Mouse (Mus musculus) kidney, postnatal 25 days (tissue): ENCODE measurements around the gene Itprip.

ENCODE experiments used
- DNase-seq, 2 experiments: peaks; one replicate each; pipeline ENCODE4 v3.0.0; 2021; ENCODE audit warnings: mixed read lengths in 2 of 2

Gene Itprip

DNA sequence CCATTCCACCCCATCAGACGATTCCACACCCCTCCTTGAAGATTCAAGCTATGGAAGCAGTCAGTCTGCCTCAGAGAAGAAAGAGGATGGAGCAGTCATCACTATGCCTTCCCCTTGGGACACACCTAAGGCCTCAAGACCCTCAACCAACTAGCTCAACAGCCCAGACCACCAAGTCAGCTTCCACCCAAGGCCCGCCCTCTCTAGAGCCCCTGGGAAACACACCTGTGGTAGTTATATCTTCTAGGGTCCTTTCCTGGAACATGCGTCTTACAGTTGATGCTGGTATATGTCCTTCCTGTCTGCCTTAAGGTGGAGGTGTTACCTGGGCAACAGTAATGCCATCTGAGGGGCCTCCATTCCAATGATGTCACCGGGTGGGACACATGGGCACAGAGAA, 4.9 kb downstream of the Itprip start:
- no peak for DNase-seq

GRCm38 (mm10) chr19:47913344-47913743, 5.8 kb downstream of the Itprip start:
- DNase-seq: no peak

GRCm38 (mm10) chr19:47910751-47911150, 8.3 kb downstream of the Itprip start:
- DNase-seq: no peak

DNA sequence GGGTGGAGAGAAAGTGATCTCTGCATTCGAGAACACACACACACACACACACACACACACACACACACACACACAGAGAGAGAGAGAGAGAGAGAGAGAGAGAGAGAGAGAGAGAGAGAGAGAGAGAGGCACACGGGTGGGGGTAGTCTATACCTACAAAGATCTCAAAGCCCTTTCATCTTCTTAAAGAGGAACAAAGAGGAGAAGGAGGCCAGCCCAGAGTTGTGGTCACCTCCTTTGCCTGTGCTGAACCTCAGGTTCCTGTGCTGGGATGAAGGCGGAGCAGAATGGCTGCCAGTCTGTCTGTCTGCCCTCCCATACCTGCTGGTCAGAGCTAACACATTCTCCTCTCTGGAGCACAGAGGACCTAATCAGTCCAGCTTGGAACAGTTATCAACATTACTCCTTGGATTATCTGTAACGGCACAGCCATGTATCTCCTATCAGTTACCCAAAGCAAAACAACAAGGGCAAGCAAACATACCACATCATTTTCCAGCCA, 8.9 kb downstream of the Itprip start:
- DNase-seq: no peak

DNA sequence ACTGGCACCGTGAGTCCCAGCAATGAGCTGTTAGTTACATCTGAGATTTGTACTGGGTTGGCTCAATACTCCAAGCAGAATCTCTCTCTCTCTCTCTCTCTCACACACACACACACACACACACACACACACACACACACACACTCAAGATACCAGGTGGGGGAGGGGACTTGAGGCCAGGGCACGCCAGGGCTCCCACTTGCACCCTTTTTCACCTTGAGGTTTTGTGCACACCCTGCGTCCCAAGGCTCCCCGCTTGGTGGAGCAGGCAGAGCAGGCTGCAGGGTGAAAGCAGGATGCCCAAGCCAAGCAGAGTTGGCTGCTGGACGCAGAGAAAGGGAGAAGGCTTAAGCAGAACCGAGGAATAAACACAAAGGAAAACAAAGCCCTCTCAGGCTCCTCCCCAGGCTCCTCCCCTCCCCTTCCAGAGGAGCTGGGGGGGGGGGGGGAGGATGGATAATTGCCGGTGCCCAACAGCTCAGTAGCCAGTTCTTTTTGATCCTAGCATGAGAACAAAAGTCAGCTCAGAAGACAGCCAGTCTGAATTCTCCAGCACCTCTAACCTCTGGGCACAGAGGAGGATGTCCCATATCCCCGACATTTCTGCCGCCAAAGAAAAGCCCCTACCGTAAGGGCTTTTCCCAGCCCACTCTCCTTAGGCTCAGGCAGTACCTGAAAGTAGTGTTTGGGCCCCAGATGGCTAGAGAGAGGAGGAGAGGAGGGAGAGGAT, 9.5 kb downstream of the Itprip start:
- peak; percentile 48 to 65 for DNase-seq

- no peak for DNase-seq
These were observed 10.1 kb downstream of the Itprip start for GRCm38 (mm10) chr19:47908961-47909371.

- DNase-seq: peak; percentile 58 to 88
These were observed 11.5 kb downstream of the Itprip start for GRCm38 (mm10) chr19:47907596-47907995.

GRCm38 (mm10) chr19:47905603-47906002, 13.5 kb downstream of the Itprip start:
- no peak for DNase-seq

DNA sequence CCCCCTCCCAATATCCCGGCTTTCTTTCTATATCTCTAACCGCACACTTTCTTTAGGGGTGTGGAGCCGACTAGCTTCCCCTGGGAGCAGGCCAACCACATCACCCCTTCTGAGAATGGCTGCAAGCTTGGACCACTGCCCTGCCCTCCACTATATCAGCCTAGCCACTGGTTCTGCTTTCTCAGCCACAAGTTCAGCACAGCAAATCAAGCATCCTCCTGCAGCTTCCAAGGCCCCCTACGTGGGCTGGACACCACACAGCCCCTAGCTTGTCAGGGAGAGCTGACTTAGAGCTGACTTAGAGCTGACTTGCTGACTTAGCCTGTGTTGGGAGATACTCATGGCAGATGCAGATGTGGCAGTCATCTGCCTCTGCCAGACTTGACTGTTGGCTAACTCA, 14.0 kb downstream of the Itprip start:
- DNase-seq: no peak

DNA sequence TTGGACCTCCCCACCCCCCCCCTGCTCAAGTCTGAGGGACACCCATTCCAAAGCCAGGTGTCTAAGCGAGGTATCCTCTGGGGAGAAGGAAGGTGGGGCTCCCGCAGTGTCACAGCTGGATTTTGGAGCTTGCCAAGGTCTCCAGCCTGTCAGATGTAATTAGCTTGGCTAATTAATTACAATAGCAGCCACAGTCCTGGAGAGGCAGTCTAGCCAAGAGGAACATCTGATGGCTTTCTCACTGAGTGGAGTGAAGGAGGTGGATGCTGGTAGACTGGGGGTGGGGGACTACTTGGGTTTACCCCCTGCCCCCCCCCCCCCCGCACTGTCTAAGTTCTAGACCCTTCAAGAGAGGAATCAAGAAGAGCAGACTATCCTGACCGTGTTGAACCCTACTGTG, 15.4 kb downstream of the Itprip start:
- no peak for DNase-seq

- peak; percentile 80 to 89 for DNase-seq
These were observed 16.5 kb downstream of the Itprip start for GRCm38 (mm10) chr19:47902316-47903201.

- DNase-seq: no peak
These were observed 18.5 kb downstream of the Itprip start for GRCm38 (mm10) chr19:47900558-47900957.

DNA sequence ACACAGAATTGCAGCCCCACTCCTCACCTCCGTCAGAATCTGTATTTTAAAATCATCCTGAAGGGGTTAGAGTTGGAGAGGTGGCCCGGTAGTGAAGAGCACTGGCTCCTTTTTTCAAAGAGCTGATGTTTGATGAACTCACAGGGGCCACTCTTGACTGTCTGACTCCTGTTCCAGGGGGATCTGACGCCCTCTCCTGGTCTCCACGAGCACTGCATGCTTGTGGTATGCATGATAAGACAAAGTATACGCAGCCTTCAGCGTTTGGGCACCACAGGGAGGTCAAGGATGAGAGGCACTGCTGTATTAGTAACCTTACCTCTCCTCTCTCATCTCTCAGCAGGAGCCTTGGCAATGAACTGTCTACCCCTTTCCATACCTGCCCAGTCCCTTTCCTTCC, 19.1 kb downstream of the Itprip start:
- DNase-seq: no peak

GRCm38 (mm10) chr19:47898472-47899079, 20.5 kb downstream of the Itprip start:
- DNase-seq: no peak

GRCm38 (mm10) chr19:47893092-47893491, 26.0 kb downstream of the Itprip start:
- no peak for DNase-seq

DNA sequence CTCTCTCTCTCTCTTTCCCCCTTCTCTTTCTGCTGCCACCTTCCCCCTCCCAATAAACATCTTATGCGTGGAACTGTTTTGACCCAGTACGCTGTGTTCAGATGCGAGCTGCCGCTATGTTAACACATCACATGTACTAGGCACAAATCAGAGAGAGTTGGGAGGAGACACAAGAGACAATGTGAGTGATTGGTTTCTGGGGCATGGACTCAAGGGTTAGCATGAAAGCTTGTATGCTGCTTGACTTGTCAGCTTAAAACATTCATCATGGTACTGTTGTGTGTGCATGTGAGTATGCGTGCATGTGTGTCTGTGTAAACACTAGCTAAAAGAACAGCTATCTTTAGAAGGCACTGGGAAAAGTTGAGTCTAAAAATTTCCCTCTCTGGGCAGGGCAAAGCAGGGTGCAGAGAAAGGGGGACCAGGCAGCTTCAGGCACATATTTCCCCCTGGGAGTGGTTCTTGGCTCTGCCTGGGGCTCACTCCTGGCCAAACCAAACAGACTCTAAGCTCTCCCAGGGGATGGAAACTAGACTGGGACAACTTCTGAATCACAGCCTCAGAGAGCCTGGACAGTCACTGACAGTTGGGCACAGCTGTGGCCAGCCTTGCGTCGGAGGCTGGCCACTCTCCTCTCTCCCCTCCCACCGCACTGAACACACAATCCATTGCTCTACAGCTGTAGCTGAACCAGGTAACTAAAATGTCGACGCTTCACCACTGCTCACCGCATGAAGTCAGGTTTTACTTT, 27.4 kb downstream of the Itprip start:
- peak; percentile 48 to 75 for DNase-seq

GRCm38 (mm10) chr19:47890489-47891130, 28.5 kb downstream of the Itprip start:
- DNase-seq: peak; percentile 61 to 83

DNA sequence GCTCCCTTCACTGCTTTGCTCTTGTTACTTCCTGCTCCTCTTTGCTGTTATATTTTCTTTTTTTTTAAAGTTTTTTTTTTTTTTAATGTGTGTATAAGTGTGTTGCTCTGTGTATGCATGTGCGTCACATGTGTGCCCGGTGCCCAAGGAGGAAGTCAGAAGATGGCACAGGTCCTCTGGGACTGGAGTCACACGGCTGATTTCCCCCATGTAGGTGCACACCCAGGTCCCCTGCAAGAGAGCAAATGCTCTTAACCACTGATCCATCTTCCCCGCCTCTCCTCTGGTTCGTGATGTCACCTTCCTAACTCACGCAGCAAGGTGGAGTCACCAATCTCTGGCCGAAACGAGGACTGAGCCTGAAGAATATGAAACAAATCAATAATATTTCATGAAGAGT, 31.1 kb downstream of the Itprip start:
- DNase-seq: no peak

DNA sequence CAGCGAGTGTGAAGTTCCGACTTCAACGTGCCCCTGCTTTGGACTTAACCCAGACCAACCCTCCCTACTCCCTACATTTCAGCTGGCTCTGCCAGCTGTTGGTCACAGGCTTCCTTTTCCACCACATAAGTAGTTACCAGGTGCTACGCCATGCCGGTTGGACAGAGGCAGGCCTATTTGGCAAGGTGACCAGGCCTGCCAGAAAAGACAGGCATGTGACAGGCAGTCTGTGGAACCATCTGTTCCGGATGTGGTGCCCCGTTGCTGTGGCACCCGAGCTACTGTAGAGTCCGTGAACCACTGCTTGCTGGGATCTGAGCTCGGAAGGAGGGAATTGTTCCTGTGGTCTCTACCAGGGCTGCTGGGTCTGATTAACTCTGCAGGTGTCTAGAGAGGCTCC, 31.7 kb downstream of the Itprip start:
- DNase-seq: peak in 1 of 2 experiments; percentile 62

DNA sequence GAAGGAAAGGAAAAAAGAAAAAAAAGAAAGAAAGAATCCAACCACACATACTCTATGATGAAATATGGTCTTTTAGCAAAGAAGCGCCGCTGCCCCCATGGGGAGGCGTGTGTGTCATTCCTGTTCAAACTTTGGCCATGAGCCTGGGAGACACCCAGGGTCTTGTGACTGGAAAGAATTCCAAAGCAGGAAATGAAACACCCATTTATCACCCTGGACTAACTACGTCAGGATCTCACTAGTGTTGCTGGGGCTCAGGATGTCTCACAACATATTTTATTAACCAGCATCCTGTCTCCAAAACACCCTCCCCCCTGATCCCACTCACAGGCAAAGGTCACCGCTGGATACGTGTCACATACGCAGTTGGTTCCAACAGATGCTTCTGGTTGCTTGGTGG, 32.5 kb downstream of the Itprip start:
- peak; percentile 78 to 87 for DNase-seq

GRCm38 (mm10) chr19:47885886-47886285, 33.2 kb downstream of the Itprip start:
- DNase-seq: no peak

DNA sequence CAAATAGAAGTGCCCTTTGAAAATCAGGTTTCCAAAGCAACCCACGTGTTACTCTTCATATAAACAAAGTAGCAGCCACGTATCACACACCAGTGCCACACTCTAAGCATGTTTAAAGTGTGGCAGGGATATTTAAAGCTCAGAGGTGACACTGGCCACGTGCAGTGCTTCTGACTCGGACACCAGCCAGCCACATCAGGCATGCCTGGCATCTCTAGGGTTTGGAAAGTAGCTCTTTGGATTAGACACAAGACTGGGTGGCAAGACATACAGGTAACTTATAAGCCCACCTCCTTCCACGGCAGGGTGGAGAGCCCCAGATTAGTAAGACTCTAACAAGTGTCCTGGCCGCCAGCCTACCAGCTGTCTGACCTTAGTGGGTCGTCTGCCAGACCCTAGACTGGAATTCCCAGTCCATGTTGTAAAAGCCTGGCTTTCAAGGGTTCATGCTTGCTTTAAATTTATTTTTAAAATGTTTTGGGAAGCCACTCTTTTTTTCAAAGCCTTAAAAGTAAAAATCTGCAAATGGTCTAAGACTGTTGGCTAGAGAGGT, 33.8 kb downstream of the Itprip start:
- DNase-seq: no peak
